Mouse (Mus musculus) 3T3-L1 (cell line): ENCODE data around the gene Man2b2.
A peak's percentile ranks its signal among the peaks of the same experiment; 100 is the strongest.

Source experiments
- DNase-seq: peaks from one replicate; pipeline ENCODE4 v3.0.0-alpha.2; 2015; ENCODE audit warnings: low read depth, low spot score

Gene Man2b2

GRCm38 (mm10) chr5:36769603-36770002, 60.9 kb downstream of the Man2b2 start:
- DNase-seq: no peak

- no peak for DNase-seq
Observed at GRCm38 (mm10) chr5:36766958-36767703, 63.3 kb downstream of the Man2b2 start.

DNA sequence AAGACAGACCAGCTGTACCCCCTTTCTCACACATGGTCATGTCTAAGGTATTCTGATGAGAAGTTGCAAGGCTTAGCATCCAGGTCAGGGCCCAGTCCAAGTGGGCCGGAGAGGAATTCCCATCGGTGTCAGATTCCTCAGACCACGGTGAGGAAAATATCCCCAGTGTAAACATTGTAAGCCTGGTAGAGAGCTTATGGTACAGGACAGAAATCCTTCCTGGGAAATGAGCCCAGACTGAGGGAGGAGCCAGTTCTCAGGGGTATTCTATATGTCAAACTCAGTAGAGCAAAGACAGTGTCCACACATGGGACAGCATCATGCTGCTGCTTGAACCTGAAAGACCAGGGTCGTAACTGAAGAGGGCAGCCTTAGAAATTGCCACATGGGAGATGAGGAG, 70.6 kb downstream of the Man2b2 start:
- peak; percentile 47 for DNase-seq

GRCm38 (mm10) chr5:36757033-36757432, 73.4 kb downstream of the Man2b2 start:
- peak; percentile 56 for DNase-seq
